ENCODE assay signal across 10 mouse cellular contexts in the genomic region with DNA sequence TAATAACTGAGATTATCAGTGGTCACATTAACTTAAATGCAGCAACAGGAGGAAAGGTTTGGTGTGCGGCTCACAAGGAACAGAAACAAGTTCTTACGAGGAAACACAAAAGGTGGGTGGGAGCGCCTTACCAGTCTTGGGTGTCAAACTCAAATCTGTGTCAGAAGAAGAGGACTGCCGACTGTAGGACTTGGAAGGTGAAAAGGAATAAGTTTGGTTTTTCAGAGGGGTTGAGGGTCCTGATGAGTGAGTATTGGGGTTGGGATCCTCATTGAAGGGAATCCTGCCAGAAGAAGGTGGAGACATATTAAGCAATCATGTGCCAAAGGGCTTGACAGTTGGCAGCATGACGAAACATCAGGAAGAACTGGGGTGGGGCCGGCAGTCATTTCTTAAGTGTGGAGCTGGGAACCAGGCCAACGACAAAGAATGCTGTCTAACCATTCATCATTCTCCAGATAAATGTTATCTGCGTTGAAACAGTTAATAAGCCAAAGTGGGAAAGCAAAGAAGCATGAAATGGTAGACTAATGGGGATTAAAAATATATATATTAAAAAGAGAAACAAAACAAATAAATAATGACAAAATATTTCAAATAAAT. TPM values are rescaled to one million over a fixed set of nuclear protein-coding genes. Genes with fewer than 3 reads are reported as not detected.
DNase-seq lines count a peak whose midpoint lies in the region; ATAC-seq and TF ChIP-seq lines count a peak whose summit lies in the region.
"Had no signal": no experiment of that assay in that cellular context is flagged by ENCODE, and none has a peak within 500 bp of the region (broad histone marks: within the 10 kb centered on the region; RNA-seq: fewer than 3 reads in every experiment).

No protein-coding gene starts in this region.

- H3K4me1 ChIP-seq in heart, embryonic 10.5 days: peaks cover 4% of the 10 kb centered on the region
- no peaks in the 10 kb centered on the region for H3K4me1 ChIP-seq in lung, postnatal 0 days (ENCODE audit: insufficient read depth, low read depth, low read length)
- H3K4me1 ChIP-seq: midbrain, embryonic 13.5 days had no signal

- peaks cover 38% of the 10 kb centered on the region for H3K36me3 ChIP-seq in heart, embryonic 10.5 days
- peaks cover 30% of the 10 kb centered on the region for H3K36me3 ChIP-seq in C2C12 (ENCODE audit: control insufficient read depth, insufficient read depth)
- 0 out of 2 replicates have a peak, but pooled peaks cover 4% of the 10 kb centered on the region for H3K36me3 ChIP-seq in lung, postnatal 0 days (ENCODE audit: insufficient read depth, low read length)

- H3K4me3 ChIP-seq in heart, embryonic 10.5 days: no peak overlapping the region
- no peak overlapping the region for H3K4me3 ChIP-seq in C2C12 (ENCODE audit: insufficient read depth, poor library complexity, severe bottlenecking)
- H3K4me3 ChIP-seq in lung, postnatal 0 days (ENCODE audit: low read depth, low read length): no peak overlapping the region
- H3K4me3 ChIP-seq: midbrain, embryonic 13.5 days had no signal

- no peaks in the 10 kb centered on the region for H3K9me3 ChIP-seq in heart, embryonic 10.5 days
- H3K9me3 ChIP-seq in lung, postnatal 0 days (ENCODE audit: low read length): no peaks in the 10 kb centered on the region
- H3K9me3 ChIP-seq: midbrain, embryonic 13.5 days had no signal

- H3K4me2 ChIP-seq in lung, postnatal 0 days (replicated peaks; ENCODE audit: low read depth, low read length): no peak overlapping the region
- H3K4me2 ChIP-seq: midbrain, embryonic 13.5 days had no signal

- DNase-seq in heart, adult 11 months: peak; percentile 92
- no peak for DNase-seq in heart, embryonic 10.5 days (ENCODE audit: low spot score)
- peak; percentile 6 to 11 for DNase-seq in heart, postnatal 36 days
- DNase-seq in lung, postnatal 0 days (ENCODE audit: low spot score): peak; percentile 87
- no peak for DNase-seq in left cerebral cortex, adult 9 months (ENCODE audit: low spot score in 2 of 2)
- no peak for DNase-seq in right cerebral cortex, postnatal 25 days
- no peak for DNase-seq in layer of hippocampus, adult 9-10 months (ENCODE audit: low spot score)

- H3ac ChIP-seq in C2C12 (ENCODE audit: control insufficient read depth, insufficient read length, low read depth): no peak overlapping the region

- no peaks in the 10 kb centered on the region for H3K27me3 ChIP-seq in heart, embryonic 10.5 days (ENCODE audit: insufficient read depth, poor library complexity, severe bottlenecking)
- no peaks in the 10 kb centered on the region for H3K27me3 ChIP-seq in C2C12 (ENCODE audit: control insufficient read depth, insufficient read depth, insufficient read length)
- H3K27me3 ChIP-seq in lung, postnatal 0 days (replicated peaks; ENCODE audit: insufficient read depth, low read length): no peaks in the 10 kb centered on the region
- H3K27me3 ChIP-seq: CH12.LX; midbrain, embryonic 13.5 days had no signal

- peak; percentile 85 for TF ChIP-seq EP300 in lung, postnatal 0 days (IDR thresholded peaks at IDR 0.05)

- WGBS in heart, embryonic 10.5 days: 74% methylated on average over 8 of the region's 8 CpGs
- WGBS in lung, postnatal 0 days: 33% methylated on average over 8 of the region's 8 CpGs

- TF ChIP-seq CTCF in C2C12 (IDR thresholded peaks at IDR 0.05; ENCODE audit: control insufficient read depth, insufficient read depth, insufficient read length): no peak
- TF ChIP-seq CTCF in lung, postnatal 0 days (IDR thresholded peaks at IDR 0.05): no peak

- H3K9ac ChIP-seq in lung, postnatal 0 days (replicated peaks; ENCODE audit: low read depth): no peak overlapping the region
- H3K9ac ChIP-seq: midbrain, embryonic 13.5 days had no signal

- intact Hi-C loops in heart, postnatal 36 days (cut with DNase I): no loop called here

- no peaks in the 10 kb centered on the region for H3K79me3 ChIP-seq in C2C12 (ENCODE audit: low read depth)

- no peaks in the 10 kb centered on the region for H3K79me2 ChIP-seq in C2C12 (ENCODE audit: control insufficient read depth, insufficient read depth)

- no peak overlapping the region for H3K27ac ChIP-seq in heart, embryonic 10.5 days
- H3K27ac ChIP-seq in lung, postnatal 0 days (ENCODE audit: low read length): no peak overlapping the region
- H3K27ac ChIP-seq: midbrain, embryonic 13.5 days had no signal

- ATAC-seq in lung, postnatal 0 days: peak; percentile 78
- ATAC-seq: midbrain, embryonic 13.5 days had no signal

TF ChIP-seq in C2C12, 6 proteins besides CTCF, POLR2A, EP300 and RAD21:
- no peak for TF ChIP-seq MYOG (IDR thresholded peaks at IDR 0.05; ENCODE audit: control insufficient read depth, extremely low read depth, insufficient read length)
- TF ChIP-seq CEBPB (IDR thresholded peaks at IDR 0.05; ENCODE audit: low read depth): peak; percentile 78
- TF ChIP-seq MAX (IDR thresholded peaks at IDR 0.05): no peak
- TF ChIP-seq USF1 (IDR thresholded peaks at IDR 0.05; ENCODE audit: low read depth): no peak

RNA-seq across cellular contexts. Expression of a gene that starts 27.4 kb away (rescaled TPM):
- 27.3 and 28.5 TPM in 2 replicates for polyA plus RNA-seq in heart, embryonic 10.5 days (2016; fragmentation: Nextera tagmentation; extraction: Ambion mirVana)
- polyA plus RNA-seq in C2C12 (2012; fragmentation: generic; extraction: Trizol): 4.8 TPM
- total RNA-seq in heart, postnatal 36 days (2021): 10 to 100 TPM; 14.6 to 16.9 TPM
- 8.7 and 9.0 TPM in 2 replicates for polyA plus RNA-seq in lung, postnatal 0 days (2015; fragmentation: Nextera tagmentation; extraction: Ambion mirVana)

Comparison
In these comparisons a context has a peak if more than half of its experiments do, and no peak if none do; other contexts are left out.
1. DNase-seq: peak in heart, adult 11 months (single experiment), heart, postnatal 36 days (2 of 2) and lung, postnatal 0 days (single experiment); none in heart, embryonic 10.5 days (single experiment), left cerebral cortex, adult 9 months (0 of 2), right cerebral cortex, postnatal 25 days (single experiment) and layer of hippocampus, adult 9-10 months (single experiment).